Mouse (Mus musculus): ENCODE measurements around the gene Thbs4. TPM values are rescaled to one million over a fixed set of nuclear protein-coding genes. Genes with fewer than 3 reads are reported as not detected.

The Thbs4 gene
- polyA plus RNA-seq, 1 experiment from 2014 or later: 49.4 TPM

DNA sequence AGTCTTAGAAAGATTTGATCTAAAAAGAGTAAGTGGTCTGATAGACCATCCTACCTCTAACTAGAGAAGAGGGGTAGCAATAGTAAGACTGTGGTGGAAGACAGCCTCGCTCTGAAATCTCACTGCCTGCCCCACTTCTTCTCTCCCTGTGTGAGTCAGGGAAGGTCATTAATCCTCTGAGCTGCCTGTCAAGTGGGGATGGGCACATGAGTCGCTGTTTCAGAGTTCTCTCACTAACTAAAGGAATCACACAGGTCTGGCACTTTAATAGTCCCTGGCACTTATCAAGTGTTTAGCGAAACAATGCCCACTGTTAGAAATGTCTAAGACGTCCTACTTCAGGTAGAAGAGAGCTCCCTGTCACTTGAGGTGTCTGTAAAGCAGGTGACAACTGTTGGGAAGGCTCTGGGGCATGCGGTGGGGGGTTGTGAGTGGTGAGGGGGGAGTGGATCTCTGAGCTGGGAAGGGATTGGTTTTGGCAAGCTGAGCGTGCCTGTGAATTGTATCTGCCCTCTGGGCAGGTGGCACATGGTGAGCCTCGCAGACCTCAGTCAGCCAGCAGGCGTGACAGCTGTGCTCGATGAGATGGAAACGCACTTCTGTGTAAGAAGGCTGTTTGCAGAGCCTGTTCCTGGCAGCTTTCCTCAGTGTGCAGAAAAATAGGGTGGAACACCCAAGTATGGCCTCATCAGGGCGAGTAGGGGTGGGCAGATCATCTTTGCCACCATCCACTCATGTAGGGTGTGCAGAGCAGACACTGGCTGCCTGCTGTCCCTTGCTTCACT is 57.9 kb downstream of the Thbs4 start:
- peaks cover 5% of the 10 kb centered on the region; the same call in 1 of the 2 replicates for H3K4me1 ChIP-seq
- H3K27me3 ChIP-seq: no peaks in the 10 kb centered on the region
- peak; percentile 21; the same call in 1 of the 2 replicates for ATAC-seq (ENCODE audit: insufficient number of reproducible peaks, low FRiP score, low TSS enrichment, low read depth)
- no peaks in the 10 kb centered on the region for H3K36me3 ChIP-seq
- no peak overlapping the region for H3K9ac ChIP-seq
- no peak overlapping the region for H3K4me2 ChIP-seq
- no peak overlapping the region for H3K4me3 ChIP-seq
- no peaks in the 10 kb centered on the region for H3K9me3 ChIP-seq
- WGBS: 46% methylated on average over 11 of the region's 11 CpGs
- H3K27ac ChIP-seq: peak overlapping the region; percentile 19; the same call in 1 of the 2 replicates

DNA sequence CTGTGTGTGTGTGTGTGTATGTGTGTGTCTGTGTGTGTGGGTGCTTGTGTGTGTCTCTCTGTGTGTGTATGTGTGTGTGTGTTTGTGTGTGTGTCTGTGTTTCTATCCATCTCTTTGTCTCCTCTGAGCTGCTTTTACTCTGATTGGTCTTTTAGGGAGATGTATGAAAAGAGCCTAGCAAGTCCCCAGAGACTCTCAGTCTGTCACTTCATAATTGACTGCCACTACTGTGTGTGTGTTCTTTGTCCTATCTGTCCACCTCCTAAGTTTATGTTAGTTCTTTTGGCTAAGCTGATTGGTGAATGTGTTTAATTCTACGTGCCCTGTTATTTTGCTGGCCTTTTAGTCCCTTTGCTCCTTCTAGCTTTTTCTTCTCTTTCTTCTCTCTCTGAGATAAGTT is 58.9 kb downstream of the Thbs4 start:
- WGBS: 77% methylated on average over 1 of the region's 1 CpGs
- H3K9me3 ChIP-seq: no peaks in the 10 kb centered on the region
- peaks cover 5% of the 10 kb centered on the region; the same call in 1 of the 2 replicates for H3K4me1 ChIP-seq
- no peak overlapping the region for H3K9ac ChIP-seq
- H3K27me3 ChIP-seq: no peaks in the 10 kb centered on the region
- no peaks in the 10 kb centered on the region for H3K36me3 ChIP-seq
- H3K27ac ChIP-seq: no peak overlapping the region
- H3K4me2 ChIP-seq: no peak overlapping the region
- no peak for ATAC-seq (ENCODE audit: insufficient number of reproducible peaks, low FRiP score, low TSS enrichment, low read depth)
- H3K4me3 ChIP-seq: no peak overlapping the region

DNA sequence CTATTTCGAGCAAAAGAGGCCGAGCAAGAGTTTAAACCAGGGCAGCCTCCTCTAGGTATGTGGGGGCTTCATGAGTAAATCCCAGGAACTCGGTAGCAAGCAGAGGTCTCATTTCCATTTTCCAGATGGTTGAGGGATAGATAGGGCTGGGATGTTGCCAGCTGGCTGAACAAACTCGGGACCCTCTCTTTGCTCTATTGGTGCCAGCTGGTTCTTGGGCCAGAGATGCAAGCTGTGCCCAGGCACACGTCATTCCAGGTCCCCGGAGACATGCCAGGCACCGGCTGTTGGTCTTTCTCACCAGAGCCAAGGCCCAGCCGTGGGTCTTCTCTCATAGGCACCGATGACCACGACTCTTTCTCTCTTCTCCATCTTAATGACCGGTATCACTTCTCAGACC is 60.9 kb downstream of the Thbs4 start:
- Histone ChIP-seq H3K9me3 (no peaks in the 10 kb centered on the region), H3K27ac (0 out of 2 replicates have a peak overlapping the region, but pooled peaks have one; percentile 23), H3K27me3 (no peaks in the 10 kb centered on the region), H3K4me2 (no peak overlapping the region), H3K4me3 (no peak overlapping the region), H3K4me1 (peaks cover 5% of the 10 kb centered on the region; the same call in 1 of the 2 replicates), H3K36me3 (no peaks in the 10 kb centered on the region), H3K9ac (no peak overlapping the region)
- WGBS: 71% methylated on average over 11 of the region's 11 CpGs
- no peak for ATAC-seq (ENCODE audit: insufficient number of reproducible peaks, low FRiP score, low TSS enrichment, low read depth)

DNA sequence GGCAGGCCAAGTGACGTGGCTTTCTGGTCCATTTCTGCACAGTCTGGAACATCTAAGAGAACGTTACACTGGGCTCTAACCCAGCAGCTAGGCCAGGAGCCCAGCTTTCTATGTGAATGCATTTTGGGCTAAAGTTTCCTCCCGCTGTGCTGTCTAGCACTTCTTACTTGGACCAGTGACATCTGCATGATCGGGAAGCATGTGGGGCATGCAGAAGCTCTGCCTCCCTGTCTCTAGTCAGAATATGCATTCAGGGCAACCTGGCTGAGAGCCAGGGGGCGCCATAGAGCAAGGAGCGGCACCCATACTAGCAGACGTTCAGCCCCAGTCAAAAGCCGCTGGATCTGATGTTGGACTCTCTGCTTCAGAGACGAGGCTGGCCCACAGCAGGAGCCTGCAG is 61.4 kb downstream of the Thbs4 start:
- ATAC-seq (ENCODE audit: insufficient number of reproducible peaks, low FRiP score, low TSS enrichment, low read depth): 0 out of 2 replicates have a peak, but pooled peaks have one; percentile 31
- WGBS: 34% methylated on average over 9 of the region's 9 CpGs

DNA sequence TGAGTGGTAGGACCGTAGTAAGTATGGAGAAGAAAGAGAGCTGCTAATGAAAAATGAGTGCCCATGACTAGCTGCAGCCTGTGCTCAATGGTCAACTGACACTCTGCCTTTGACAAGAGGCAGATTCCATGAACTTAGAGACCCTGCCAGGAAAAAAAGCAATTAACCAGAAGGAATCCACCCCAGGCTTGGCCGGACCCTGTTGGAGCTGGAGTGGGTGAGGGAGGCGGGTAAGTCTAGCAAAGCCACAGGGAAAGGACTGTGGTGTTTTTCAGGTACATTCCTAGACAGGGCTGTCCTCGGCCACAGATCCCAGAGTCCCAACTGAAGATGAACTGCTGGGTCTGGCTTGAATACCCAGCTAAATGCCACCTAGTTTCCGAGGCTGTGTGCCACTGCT is 61.8 kb downstream of the Thbs4 start:
- 67% methylated on average over 5 of the region's 5 CpGs for WGBS
- peak overlapping the region; percentile 23; the same call in 1 of the 2 replicates for H3K27ac ChIP-seq
- H3K27me3 ChIP-seq: no peaks in the 10 kb centered on the region
- no peak overlapping the region for H3K4me2 ChIP-seq
- H3K9ac ChIP-seq: no peak overlapping the region
- H3K4me3 ChIP-seq: no peak overlapping the region
- peak; percentile 32; the same call in 1 of the 2 replicates for ATAC-seq (ENCODE audit: insufficient number of reproducible peaks, low FRiP score, low TSS enrichment, low read depth)
- no peaks in the 10 kb centered on the region for H3K36me3 ChIP-seq
- H3K9me3 ChIP-seq: no peaks in the 10 kb centered on the region
- H3K4me1 ChIP-seq: peaks cover 5% of the 10 kb centered on the region; the same call in 1 of the 2 replicates

More for the DNA sequence above, 61.4 kb downstream of the Thbs4 start:
- no peaks in the 10 kb centered on the region for H3K36me3 ChIP-seq
- no peaks in the 10 kb centered on the region for H3K9me3 ChIP-seq
- H3K4me2 ChIP-seq: no peak overlapping the region
- no peaks in the 10 kb centered on the region for H3K27me3 ChIP-seq
- H3K27ac ChIP-seq: peak overlapping the region; percentile 23
- no peak overlapping the region for H3K9ac ChIP-seq
- no peak overlapping the region for H3K4me3 ChIP-seq
- H3K4me1 ChIP-seq: peaks cover 5% of the 10 kb centered on the region; the same call in 1 of the 2 replicates

DNA sequence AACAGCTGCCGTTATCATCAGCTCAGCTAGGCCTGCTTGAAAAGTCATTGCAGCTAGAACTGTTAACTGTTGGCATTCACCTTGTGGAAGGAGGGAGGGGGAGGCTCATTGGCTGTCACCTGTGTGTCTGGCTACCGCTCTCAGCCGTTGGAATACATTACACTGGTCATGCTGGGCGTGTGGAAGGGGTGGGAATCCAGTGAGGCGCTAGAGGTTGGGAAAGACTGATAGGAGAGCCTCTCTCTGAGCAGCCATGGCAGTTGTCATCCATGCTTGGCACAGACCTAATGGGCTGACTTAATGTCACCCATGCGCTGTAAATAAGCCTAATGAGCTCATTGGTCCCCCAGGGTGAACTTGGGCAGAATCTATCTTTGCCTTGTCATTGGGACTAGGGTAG is 62.8 kb downstream of the Thbs4 start:
- Histone ChIP-seq H3K27ac (no peak overlapping the region), H3K9me3 (no peaks in the 10 kb centered on the region), H3K9ac (no peak overlapping the region), H3K27me3 (no peaks in the 10 kb centered on the region), H3K4me2 (no peak overlapping the region), H3K4me1 (peaks cover 5% of the 10 kb centered on the region; the same call in 1 of the 2 replicates), H3K4me3 (no peak overlapping the region), H3K36me3 (no peaks in the 10 kb centered on the region)
- ATAC-seq (ENCODE audit: insufficient number of reproducible peaks, low FRiP score, low TSS enrichment, low read depth): no peak; the same call in 1 of the 2 replicates
- WGBS: 70% methylated on average over 6 of the region's 6 CpGs

DNA sequence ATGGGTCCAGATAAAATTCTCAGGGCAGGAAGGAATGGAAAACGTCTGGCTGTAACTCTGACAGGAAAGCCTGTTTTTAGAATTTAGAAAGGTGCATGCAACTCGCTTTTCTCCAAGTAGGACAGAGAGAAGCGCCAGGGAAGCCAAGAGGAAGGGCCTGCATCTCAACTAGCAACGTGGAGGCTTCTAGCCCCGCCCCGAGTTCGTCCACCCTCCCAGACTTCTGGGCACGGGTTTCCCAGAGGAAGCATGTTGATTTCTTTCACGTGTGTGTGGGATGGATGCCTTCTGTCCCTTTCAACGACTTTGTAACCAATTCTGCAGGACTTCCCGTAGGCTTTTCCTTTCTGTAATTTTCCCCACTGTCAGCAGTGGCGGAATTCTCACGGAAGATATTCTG is 64.8 kb downstream of the Thbs4 start:
- Histone ChIP-seq H3K4me1 (peaks cover 5% of the 10 kb centered on the region; the same call in 1 of the 2 replicates), H3K27me3 (no peaks in the 10 kb centered on the region), H3K9me3 (no peaks in the 10 kb centered on the region), H3K4me3 (no peak overlapping the region), H3K9ac (no peak overlapping the region), H3K4me2 (no peak overlapping the region), H3K27ac (0 out of 2 replicates have a peak overlapping the region, but pooled peaks have one; percentile 57), H3K36me3 (no peaks in the 10 kb centered on the region)
- no peak for ATAC-seq (ENCODE audit: insufficient number of reproducible peaks, low FRiP score, low TSS enrichment, low read depth)
- WGBS: 50% methylated on average over 13 of the region's 13 CpGs

DNA sequence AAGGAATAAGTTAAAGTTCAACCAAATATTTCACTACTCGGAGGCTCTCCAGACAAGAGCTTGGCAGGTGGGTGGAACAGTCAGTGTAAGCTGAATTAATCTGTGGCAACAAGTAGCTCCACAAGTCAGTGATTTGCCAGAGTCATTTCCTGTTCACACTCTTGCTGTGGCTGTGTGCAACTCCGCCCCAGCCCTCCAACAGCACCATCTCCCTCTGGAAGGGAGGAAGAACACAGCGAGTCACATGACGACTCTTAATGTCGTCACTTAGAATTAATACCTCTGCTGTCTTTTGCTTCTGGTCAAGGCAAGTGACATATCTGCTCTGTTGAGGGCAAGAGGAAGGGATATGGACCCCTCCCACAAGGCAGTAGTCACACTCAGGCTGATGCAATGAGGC is 72.2 kb downstream of the Thbs4 start:
- Histone ChIP-seq H3K4me3 (no peak overlapping the region), H3K9me3 (no peaks in the 10 kb centered on the region), H3K27ac (no peak overlapping the region), H3K9ac (no peak overlapping the region), H3K27me3 (no peaks in the 10 kb centered on the region), H3K4me2 (no peak overlapping the region), H3K4me1 (no peaks in the 10 kb centered on the region), H3K36me3 (no peaks in the 10 kb centered on the region)
- WGBS: 69% methylated on average over 5 of the region's 5 CpGs
- ATAC-seq (ENCODE audit: insufficient number of reproducible peaks, low FRiP score, low TSS enrichment, low read depth): no peak

DNA sequence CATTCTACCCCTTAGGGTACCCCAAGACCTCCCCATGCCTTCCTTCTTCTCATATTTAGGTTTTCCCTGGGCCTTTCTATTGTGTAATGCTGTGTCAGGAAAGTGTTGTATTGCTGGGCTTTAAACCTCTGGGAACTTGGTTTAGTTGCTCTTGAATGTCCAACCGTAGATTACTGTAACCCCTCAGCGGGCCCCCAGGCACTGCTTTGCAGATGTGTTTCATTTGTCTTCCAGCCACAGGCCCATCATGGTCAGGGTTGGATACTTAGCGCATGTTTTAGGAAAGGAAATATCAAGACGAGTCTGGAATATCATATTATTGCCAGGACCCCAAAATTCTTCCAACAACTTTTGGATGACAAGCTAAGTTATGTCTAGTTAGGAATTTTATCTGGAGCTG is 73.6 kb downstream of the Thbs4 start:
- no peak for ATAC-seq (ENCODE audit: insufficient number of reproducible peaks, low FRiP score, low TSS enrichment, low read depth)

DNA sequence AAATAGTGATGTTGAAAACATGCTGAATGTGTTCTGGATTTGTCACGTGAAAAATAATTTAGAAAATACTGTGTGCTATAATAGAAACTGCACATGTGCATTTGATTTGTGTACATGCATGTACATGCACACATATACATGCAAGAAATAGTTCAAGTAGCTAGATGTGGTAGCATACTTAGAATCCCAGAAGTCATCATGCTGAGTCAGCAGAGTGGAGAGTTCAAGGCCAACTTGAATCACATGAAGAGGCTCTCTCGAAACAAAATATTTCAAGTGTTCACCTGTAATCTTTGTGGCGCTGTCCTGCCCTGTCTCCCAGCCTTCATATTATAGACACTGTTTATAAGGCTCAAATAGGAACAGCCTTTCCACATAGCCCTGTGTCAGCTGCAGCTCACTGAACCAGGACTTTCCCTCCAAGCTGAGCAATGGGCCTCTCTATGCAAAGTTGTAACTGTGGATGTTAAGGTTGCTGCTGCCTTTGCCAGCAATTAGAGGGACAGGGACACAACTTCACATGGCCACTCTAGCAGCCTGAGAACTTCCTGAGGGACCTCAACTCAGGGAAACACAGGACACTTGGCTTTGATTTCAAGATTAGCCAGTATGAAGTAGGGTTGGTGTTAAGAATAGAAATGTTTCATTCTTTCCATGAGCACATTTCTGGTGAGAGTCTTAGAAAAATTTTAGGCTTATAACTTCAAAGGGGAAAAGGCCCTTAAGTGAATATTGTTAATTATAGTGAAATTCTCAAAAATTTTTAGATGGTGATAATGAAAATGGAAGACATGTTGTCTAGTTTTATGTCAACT is 76.6 kb downstream of the Thbs4 start:
- Histone ChIP-seq H3K27me3 (no peaks in the 10 kb centered on the region), H3K9me3 (no peaks in the 10 kb centered on the region), H3K9ac (no peak overlapping the region), H3K4me3 (no peak overlapping the region), H3K27ac (no peak overlapping the region), H3K4me2 (no peak overlapping the region), H3K36me3 (no peaks in the 10 kb centered on the region), H3K4me1 (no peaks in the 10 kb centered on the region)
- 88% methylated on average over 3 of the region's 3 CpGs for WGBS
- ATAC-seq (ENCODE audit: insufficient number of reproducible peaks, low FRiP score, low TSS enrichment, low read depth): no peak

More for the DNA sequence above, 73.6 kb downstream of the Thbs4 start:
- Histone ChIP-seq H3K4me1 (no peaks in the 10 kb centered on the region), H3K9me3 (no peaks in the 10 kb centered on the region), H3K9ac (no peak overlapping the region), H3K36me3 (no peaks in the 10 kb centered on the region), H3K4me2 (no peak overlapping the region), H3K4me3 (no peak overlapping the region), H3K27me3 (no peaks in the 10 kb centered on the region), H3K27ac (no peak overlapping the region)
- 60% methylated on average over 4 of the region's 4 CpGs for WGBS

DNA sequence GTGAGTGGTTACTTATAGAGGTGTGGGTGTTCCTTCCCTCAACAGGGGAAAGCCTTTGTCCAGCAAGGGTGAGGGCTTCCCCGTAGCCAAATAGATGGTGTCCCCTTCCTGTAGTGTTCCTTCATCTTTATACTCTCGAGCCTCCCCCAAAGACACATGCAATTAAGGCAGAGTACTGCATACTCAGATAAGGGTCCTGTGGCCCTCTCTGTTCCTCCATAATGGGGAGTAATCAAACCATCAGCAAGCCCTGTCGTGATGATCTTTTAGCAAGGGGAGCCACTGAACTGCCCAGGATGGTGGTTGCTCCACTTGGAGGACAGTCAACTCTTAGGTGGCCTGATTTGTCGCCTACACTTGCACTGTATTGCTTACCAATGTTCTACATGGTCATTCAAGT is 82.0 kb downstream of the Thbs4 start:
- no peaks in the 10 kb centered on the region for H3K9me3 ChIP-seq
- no peaks in the 10 kb centered on the region for H3K27me3 ChIP-seq
- H3K4me2 ChIP-seq: no peak overlapping the region
- H3K9ac ChIP-seq: no peak overlapping the region
- no peaks in the 10 kb centered on the region for H3K4me1 ChIP-seq
- no peak overlapping the region for H3K4me3 ChIP-seq
- no peak overlapping the region for H3K27ac ChIP-seq
- ATAC-seq (ENCODE audit: insufficient number of reproducible peaks, low FRiP score, low TSS enrichment, low read depth): no peak
- 81% methylated on average over 4 of the region's 4 CpGs for WGBS
- H3K36me3 ChIP-seq: peaks cover 13% of the 10 kb centered on the region

DNA sequence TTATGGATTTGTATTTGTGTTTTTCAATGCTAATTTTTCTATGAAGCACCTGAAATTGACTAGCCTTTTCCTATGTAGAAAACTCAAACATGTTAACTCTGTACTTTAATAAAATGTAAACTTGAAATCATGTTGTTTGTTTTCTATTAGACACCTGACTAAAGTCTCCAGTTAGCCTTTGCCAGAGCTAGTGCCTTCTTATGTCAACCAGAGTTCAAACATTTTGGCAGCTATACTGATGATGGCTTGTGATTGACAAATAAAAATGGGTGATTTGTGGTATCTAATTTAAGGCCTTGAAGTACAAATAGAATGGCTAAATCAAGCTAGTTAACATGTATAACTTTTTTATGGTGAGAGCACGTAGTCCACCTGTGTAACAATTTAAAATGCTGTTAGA is 82.8 kb downstream of the Thbs4 start:
- no peak overlapping the region for H3K9ac ChIP-seq
- no peaks in the 10 kb centered on the region for H3K27me3 ChIP-seq
- H3K4me1 ChIP-seq: no peaks in the 10 kb centered on the region
- ATAC-seq (ENCODE audit: insufficient number of reproducible peaks, low FRiP score, low TSS enrichment, low read depth): no peak
- H3K27ac ChIP-seq: no peak overlapping the region
- no peak overlapping the region for H3K4me3 ChIP-seq
- H3K4me2 ChIP-seq: no peak overlapping the region
- no peaks in the 10 kb centered on the region for H3K9me3 ChIP-seq
- WGBS: 85% methylated on average over 1 of the region's 1 CpGs
- peaks cover 13% of the 10 kb centered on the region for H3K36me3 ChIP-seq
